ENCODE assay signal across 13 mouse cellular contexts in the genomic region with DNA sequence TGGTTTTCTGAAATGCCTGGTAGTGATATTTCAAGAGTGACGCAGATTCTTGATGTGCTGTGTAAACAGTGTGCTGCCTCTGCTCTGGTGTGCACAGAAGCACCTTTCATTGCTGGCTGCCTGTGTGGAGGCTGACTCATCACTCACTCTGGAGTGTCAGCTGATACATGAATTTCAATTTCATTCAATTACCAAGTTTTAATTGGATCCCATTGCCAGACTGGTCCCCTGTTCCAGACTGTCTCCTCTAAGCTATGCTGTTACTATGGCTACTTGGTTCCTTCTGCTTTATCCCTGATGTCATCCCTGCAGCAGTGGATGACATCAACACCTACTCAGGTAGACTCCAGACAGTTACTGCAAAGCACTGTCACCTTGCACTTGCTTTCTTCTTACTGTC.
DNase-seq lines count a peak whose midpoint lies in the region; ATAC-seq lines count a peak whose summit lies in the region.
"Had no signal": no experiment of that assay in that cellular context is flagged by ENCODE, and none has a peak within 500 bp of the region (broad histone marks: within the 10 kb centered on the region; RNA-seq: fewer than 3 reads in every experiment).

No protein-coding gene starts in this region.

- no peak overlapping the region for H3K4me2 ChIP-seq in midbrain, embryonic 11.5 days
- H3K4me2 ChIP-seq: limb, embryonic 15.5 days had no signal

- no peak for ATAC-seq in midbrain, embryonic 11.5 days (ENCODE audit: low FRiP score)

- no peaks in the 10 kb centered on the region; the same call in 1 of the 2 replicates for H3K36me3 ChIP-seq in midbrain, embryonic 11.5 days (ENCODE audit: control insufficient read depth, insufficient read depth, low read length)
- peaks cover 18% of the 10 kb centered on the region; the same call in 1 of the 2 replicates for H3K36me3 ChIP-seq in midbrain, embryonic 10.5 days

- peak; percentile 70 for DNase-seq in midbrain, embryonic 11.5 days (ENCODE audit: low spot score, missing footprints)
- no peak for DNase-seq in midbrain, embryonic 10.5 days (ENCODE audit: low spot score)
- DNase-seq in frontal cortex, postnatal 36 days (ENCODE audit: low spot score in 2 of 2): peak; percentile 15 to 33
- DNase-seq in layer of hippocampus, postnatal 14 days (ENCODE audit: low spot score in 2 of 2): peak; percentile 37 to 83
- peak; percentile 40 to 55 for DNase-seq in right cerebral cortex, postnatal 10 days (ENCODE audit: low spot score in 2 of 2)
- DNase-seq in testis, postnatal 14 days (ENCODE audit: low spot score): no peak
- DNase-seq in B cell, adult 2 months: no peak
- DNase-seq: cerebellum, adult 11 months; gastrocnemius, adult 2 months; lung, postnatal 10 days; thymus, adult 18-20 months had no signal

- H3K27me3 ChIP-seq in midbrain, embryonic 11.5 days (ENCODE audit: control insufficient read depth, insufficient read depth, low read length): no peaks in the 10 kb centered on the region
- no peaks in the 10 kb centered on the region for H3K27me3 ChIP-seq in midbrain, embryonic 10.5 days (ENCODE audit: low read depth, poor library complexity, severe bottlenecking)
- H3K27me3 ChIP-seq: limb, embryonic 15.5 days had no signal

- H3K4me3 ChIP-seq in midbrain, embryonic 11.5 days (ENCODE audit: low read depth, low read length): no peak overlapping the region
- no peak overlapping the region for H3K4me3 ChIP-seq in midbrain, embryonic 10.5 days
- H3K4me3 ChIP-seq: gastrocnemius, adult 2 months; limb, embryonic 15.5 days; myocyte had no signal

- no peak overlapping the region for H3K27ac ChIP-seq in midbrain, embryonic 11.5 days (ENCODE audit: low read depth, low read length)
- no peak overlapping the region for H3K27ac ChIP-seq in midbrain, embryonic 10.5 days (replicated peaks)
- H3K27ac ChIP-seq: gastrocnemius, adult 2 months; limb, embryonic 15.5 days had no signal

- no peaks in the 10 kb centered on the region for H3K4me1 ChIP-seq in midbrain, embryonic 11.5 days (ENCODE audit: control insufficient read depth, insufficient read depth, low read length)
- H3K4me1 ChIP-seq in midbrain, embryonic 10.5 days: no peaks in the 10 kb centered on the region
- H3K4me1 ChIP-seq: limb, embryonic 15.5 days had no signal

- WGBS in midbrain, embryonic 11.5 days: 95% methylated on average over 1 of the region's 1 CpGs
- WGBS in midbrain, embryonic 10.5 days: 93% methylated on average over 1 of the region's 1 CpGs

- H3K9me3 ChIP-seq in midbrain, embryonic 11.5 days (ENCODE audit: control insufficient read depth, low read length): no peaks in the 10 kb centered on the region
- H3K9me3 ChIP-seq in midbrain, embryonic 10.5 days (replicated peaks): no peaks in the 10 kb centered on the region
- H3K9me3 ChIP-seq: limb, embryonic 15.5 days had no signal

- no peak overlapping the region for H3K9ac ChIP-seq in midbrain, embryonic 11.5 days (ENCODE audit: low read length)
- H3K9ac ChIP-seq: limb, embryonic 15.5 days had no signal

Comparison
In these comparisons a context has a peak if more than half of its experiments do, and no peak if none do; other contexts are left out.
1. DNase-seq: peak in midbrain, embryonic 11.5 days (single experiment), frontal cortex, postnatal 36 days (2 of 2), layer of hippocampus, postnatal 14 days (2 of 2) and right cerebral cortex, postnatal 10 days (2 of 2); none in midbrain, embryonic 10.5 days (single experiment), testis, postnatal 14 days (single experiment) and B cell, adult 2 months (0 of 2).